Mouse (Mus musculus): ENCODE results near the gene Astn2.

DNA sequence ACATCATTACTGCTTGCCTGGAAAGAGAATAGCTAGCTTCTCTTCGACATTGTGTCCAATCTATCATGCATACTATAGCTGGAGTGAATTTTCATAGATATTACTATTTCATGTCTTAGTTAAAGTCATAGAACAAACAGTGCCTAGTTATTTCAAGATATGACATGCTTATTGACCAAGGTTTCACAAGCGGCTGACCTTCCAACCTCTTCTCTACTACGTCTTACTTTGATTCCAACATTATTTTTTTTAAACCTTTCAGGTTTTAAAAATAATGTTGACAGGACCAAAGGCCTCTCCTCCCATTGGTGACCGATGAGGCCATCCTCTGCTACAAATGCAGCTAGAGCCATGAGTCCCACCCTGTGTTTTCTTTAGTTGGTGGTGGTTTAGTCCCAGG is 1025.0 kb downstream of the Astn2 start:
- TF ChIP-seq GATA1 (IDR thresholded peaks at IDR 0.05; ENCODE audit: borderline replicate concordance, low read length) (no peak), FLI1 (IDR thresholded peaks at IDR 0.05; ENCODE audit: low read length) (no peak)
